In the genomic region with DNA sequence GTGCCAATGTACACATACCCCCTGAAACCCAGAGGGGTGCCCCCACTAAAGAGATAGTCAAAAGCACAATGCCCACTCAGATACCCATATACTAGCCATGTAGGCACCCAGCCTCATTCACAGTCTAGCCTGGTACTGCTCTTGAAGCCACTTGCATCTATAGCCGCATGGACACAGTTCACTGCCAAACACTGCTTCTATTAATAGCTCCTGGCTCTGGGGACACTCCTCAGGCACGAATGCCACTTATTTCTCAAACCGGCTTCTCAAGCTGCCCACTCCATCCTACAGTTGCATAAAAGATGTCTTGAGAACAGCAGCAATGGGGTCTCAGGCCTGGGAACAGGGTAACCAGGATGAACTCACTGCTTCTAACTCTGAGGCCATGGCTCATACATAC, we compare ENCODE assay signal across 9 mouse cellular contexts.
DNase-seq lines count a peak whose midpoint lies in the region; ATAC-seq and TF ChIP-seq lines count a peak whose summit lies in the region.
"Had no signal": no experiment of that assay in that cellular context is flagged by ENCODE, and none has a peak within 500 bp of the region (broad histone marks: within the 10 kb centered on the region; RNA-seq: fewer than 3 reads in every experiment).

No protein-coding gene starts in this region.

- TF ChIP-seq POLR2A in brain, embryonic 14.5 days (IDR thresholded peaks at IDR 0.05; ENCODE audit: borderline replicate concordance, extremely low read depth, insufficient read depth, insufficient read length, poor library complexity, severe bottlenecking) = no peak

- H3K9ac ChIP-seq in forebrain, embryonic 16.5 days (replicated peaks; ENCODE audit: low read depth, low read length) = no peak overlapping the region
- H3K9ac ChIP-seq: intestine, embryonic 15.5 days had no signal

- H3K27me3 ChIP-seq in forebrain, embryonic 16.5 days (replicated peaks; ENCODE audit: control insufficient read depth, insufficient read depth, low read length) = no peaks in the 10 kb centered on the region
- H3K27me3 ChIP-seq: intestine, embryonic 15.5 days had no signal

- H3K4me3 ChIP-seq in forebrain, embryonic 16.5 days (replicated peaks; ENCODE audit: low read length) = no peak overlapping the region
- H3K4me3 ChIP-seq: intestine, embryonic 15.5 days had no signal

- 51% methylated on average over 3 of the region's 3 CpGs for WGBS in forebrain, embryonic 16.5 days

- ATAC-seq in forebrain, embryonic 16.5 days = no peak
- ATAC-seq: intestine, embryonic 15.5 days had no signal

- H3K4me2 ChIP-seq in forebrain, embryonic 16.5 days (ENCODE audit: low read length) = no peak overlapping the region
- H3K4me2 ChIP-seq: intestine, embryonic 15.5 days had no signal

- TF ChIP-seq CTCF in brain, embryonic 14.5 days (IDR thresholded peaks at IDR 0.05; ENCODE audit: borderline replicate concordance, extremely low read depth, insufficient read depth, insufficient read length) = no peak

- no peaks in the 10 kb centered on the region for H3K9me3 ChIP-seq in forebrain, embryonic 16.5 days (ENCODE audit: control insufficient read depth, low read length)
- H3K9me3 ChIP-seq: intestine, embryonic 15.5 days had no signal

- H3K4me1 ChIP-seq in forebrain, embryonic 16.5 days (replicated peaks; ENCODE audit: control insufficient read depth, insufficient read depth, low read length) = peaks cover 4% of the 10 kb centered on the region; the same call in 1 of the 2 replicates

- H3K36me3 ChIP-seq in forebrain, embryonic 16.5 days (ENCODE audit: control insufficient read depth, insufficient read depth) = no peaks in the 10 kb centered on the region
- H3K36me3 ChIP-seq: intestine, embryonic 15.5 days had no signal

- DNase-seq in frontal cortex, adult 2 months (ENCODE audit: extremely low spot score in 1 of 2, low spot score in 1 of 2) = peak; percentile 57 to 60
- no peak for DNase-seq in frontal cortex, postnatal 10 days (ENCODE audit: low spot score in 2 of 2)
- DNase-seq in brain, embryonic 14.5 days (ENCODE audit: low read depth) = peak; percentile 55
- peak; percentile 17 to 44 for DNase-seq in heart, adult 9 months (ENCODE audit: low spot score in 2 of 2)
- peak; percentile 49 to 71 for DNase-seq in lung, adult 18-20 months
- DNase-seq in layer of hippocampus, adult 9-11 months = no peak
- DNase-seq in ovary, postnatal 10 days (ENCODE audit: low spot score) = no peak

- H3K27ac ChIP-seq in forebrain, embryonic 16.5 days (ENCODE audit: low read length) = no peak overlapping the region
- H3K27ac ChIP-seq: intestine, embryonic 15.5 days had no signal

Comparison
In these comparisons a context has a peak if more than half of its experiments do, and no peak if none do; other contexts are left out.
1. DNase-seq: peak in frontal cortex, adult 2 months (2 of 2), brain, embryonic 14.5 days (single experiment), heart, adult 9 months (2 of 2) and lung, adult 18-20 months (2 of 2); none in frontal cortex, postnatal 10 days (0 of 2), layer of hippocampus, adult 9-11 months (single experiment) and ovary, postnatal 10 days (single experiment).